Mouse (Mus musculus): Measurements from ENCODE around the gene Hs6st1.

GRCm38 (mm10) chr1:36105917-36106706 lies 37.9 kb downstream of the Hs6st1 start:
- TF ChIP-seq CTCF (IDR thresholded peaks at IDR 0.05; ENCODE audit: low read depth, low read length) = no peak
- no peak for TF ChIP-seq POLR2A (IDR thresholded peaks at IDR 0.05; ENCODE audit: insufficient read depth, low read length)
- TF ChIP-seq EP300 (IDR thresholded peaks at IDR 0.05; ENCODE audit: insufficient read depth, low read depth, low read length) = no peak

Measured in ES-Bruce4 (cell line).